16 mouse cellular contexts compared by ENCODE assay signal in genomic region chr9:70870326-70870725, GRCm38 (mm10).
"Had no signal": no experiment of that assay in that cellular context is flagged by ENCODE, and none has a peak within 500 bp of the region (broad histone marks: within the 10 kb centered on the region; RNA-seq: fewer than 3 reads in every experiment).

No protein-coding gene starts in this region.

- H3K36me3 ChIP-seq: lung, embryonic 15.5 days; midbrain, embryonic 13.5 days; midbrain, embryonic 15.5 days; neural tube, embryonic 12.5 days; stomach, embryonic 15.5 days had no signal

- H3K27ac ChIP-seq: lung, embryonic 15.5 days; macrophage; midbrain, embryonic 13.5 days; midbrain, embryonic 15.5 days; neural tube, embryonic 12.5 days; stomach, embryonic 15.5 days; stomach, postnatal 0 days had no signal

- H3K9me3 ChIP-seq: lung, embryonic 15.5 days; megakaryocyte, embryonic 14.5 days; midbrain, embryonic 13.5 days; midbrain, embryonic 15.5 days; neural tube, embryonic 12.5 days; stomach, embryonic 15.5 days had no signal

- H3K4me2 ChIP-seq: lung, embryonic 15.5 days; midbrain, embryonic 11.5 days; midbrain, embryonic 13.5 days; midbrain, embryonic 15.5 days; neural tube, embryonic 12.5 days; stomach, embryonic 15.5 days had no signal

- ATAC-seq: lung, postnatal 0 days; midbrain, embryonic 13.5 days; midbrain, embryonic 15.5 days had no signal

- H3K9ac ChIP-seq: lung, embryonic 15.5 days; midbrain, embryonic 13.5 days; midbrain, embryonic 15.5 days; neural tube, embryonic 12.5 days; stomach, embryonic 15.5 days had no signal

- H3K27me3 ChIP-seq: lung, embryonic 15.5 days; megakaryocyte, embryonic 14.5 days; midbrain, embryonic 13.5 days; midbrain, embryonic 15.5 days; neural tube, embryonic 12.5 days; stomach, embryonic 15.5 days had no signal

- H3K4me1 ChIP-seq: midbrain, embryonic 13.5 days; midbrain, embryonic 15.5 days; neural tube, embryonic 12.5 days; stomach, embryonic 15.5 days had no signal

- DNase-seq: lung, adult 2 months; lung, postnatal 14 days; lung, postnatal 36 days; right cerebral cortex, postnatal 14 days; thymus, postnatal 14 days; thymus, postnatal 36 days had no signal

- H3K4me3 ChIP-seq: lung, embryonic 15.5 days; megakaryocyte, embryonic 14.5 days; midbrain, embryonic 13.5 days; midbrain, embryonic 15.5 days; neural tube, embryonic 12.5 days; stomach, embryonic 15.5 days had no signal
